Mouse (Mus musculus): Measurements from ENCODE around the gene Myo7a.
A peak's percentile ranks its signal among the peaks of the same experiment; 100 is the strongest.

Myo7a gene

DNA sequence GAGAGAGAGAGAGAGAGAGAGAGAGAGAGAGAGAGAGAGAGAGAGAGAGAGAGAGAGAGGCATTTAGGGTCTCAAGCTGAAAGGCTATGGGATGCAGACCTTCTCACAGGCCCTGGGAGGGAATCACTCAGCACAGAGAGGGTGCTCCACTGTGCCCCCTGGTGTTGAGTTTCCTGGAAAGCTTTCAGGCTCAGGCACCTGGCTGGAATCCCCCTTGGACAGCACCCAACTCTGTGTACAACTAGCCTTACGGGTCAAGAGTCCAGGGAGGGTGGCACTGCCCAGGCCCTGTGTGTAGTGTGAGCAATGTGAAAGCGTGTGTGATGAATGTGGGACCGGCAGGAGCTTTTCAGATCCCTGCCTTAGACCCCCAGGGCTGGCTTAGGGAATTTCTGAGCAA is 21.9 kb upstream of the Myo7a start:
- DNase-seq = peak; percentile 53

DNA sequence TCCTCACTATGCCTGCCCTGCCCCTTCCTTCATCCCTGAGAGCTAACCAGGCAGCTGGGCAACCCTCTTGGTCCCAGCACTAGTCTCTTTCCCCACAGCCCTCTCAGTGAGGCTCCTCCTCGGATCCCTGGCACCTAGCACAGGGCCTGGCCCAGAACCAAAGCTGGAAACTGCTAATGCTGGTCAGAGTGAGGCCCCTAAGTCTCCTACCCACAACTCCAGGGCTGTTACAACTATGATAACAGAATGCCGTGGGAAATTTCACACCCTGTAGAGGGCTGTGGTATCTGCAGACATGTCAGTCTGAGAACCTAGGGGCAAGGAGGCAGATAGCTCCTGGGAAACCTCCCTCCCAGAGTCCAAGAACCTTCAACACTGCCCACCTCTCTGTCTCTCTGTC is 21.3 kb upstream of the Myo7a start:
- no peak for DNase-seq

DNA sequence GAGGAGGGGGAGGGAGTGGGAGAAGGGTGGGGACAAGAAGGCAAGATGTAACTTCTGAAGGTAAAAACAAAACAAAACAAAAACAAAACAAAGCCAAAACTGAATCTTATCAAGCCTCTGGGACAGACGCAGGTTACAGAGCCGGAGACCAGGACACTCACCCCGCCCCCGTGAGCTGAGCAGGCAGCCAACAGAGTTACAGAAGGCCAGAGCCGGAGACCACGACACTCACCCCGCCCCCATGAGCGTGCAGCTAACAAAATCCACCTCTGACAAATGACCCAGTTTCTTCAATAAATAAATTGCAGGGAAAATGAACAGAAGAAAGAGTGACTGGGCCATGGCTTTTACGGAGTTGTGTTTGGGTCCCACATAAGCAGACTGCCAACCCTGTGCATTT is 19.9 kb upstream of the Myo7a start:
- no peak for DNase-seq

DNA sequence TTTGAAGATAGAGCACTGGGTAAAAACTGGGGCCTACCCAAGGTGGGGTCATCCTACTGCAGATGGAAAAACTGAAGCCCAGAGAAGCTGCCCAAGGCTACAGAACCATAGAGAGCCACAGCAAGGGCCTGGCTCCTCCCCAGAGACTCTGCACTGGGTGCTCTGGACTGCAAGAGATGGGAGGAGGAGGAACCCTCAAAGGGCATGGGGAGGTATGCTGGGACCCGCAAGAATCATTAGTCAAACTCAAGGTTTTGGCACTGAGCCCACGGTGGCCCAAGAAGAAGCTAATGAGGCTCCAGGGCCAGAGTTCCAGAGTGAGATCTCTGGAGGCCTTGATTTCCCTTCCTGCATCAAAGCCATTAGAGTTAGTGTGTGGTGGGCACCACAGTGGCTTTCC is 18.7 kb upstream of the Myo7a start:
- no peak for DNase-seq

DNA sequence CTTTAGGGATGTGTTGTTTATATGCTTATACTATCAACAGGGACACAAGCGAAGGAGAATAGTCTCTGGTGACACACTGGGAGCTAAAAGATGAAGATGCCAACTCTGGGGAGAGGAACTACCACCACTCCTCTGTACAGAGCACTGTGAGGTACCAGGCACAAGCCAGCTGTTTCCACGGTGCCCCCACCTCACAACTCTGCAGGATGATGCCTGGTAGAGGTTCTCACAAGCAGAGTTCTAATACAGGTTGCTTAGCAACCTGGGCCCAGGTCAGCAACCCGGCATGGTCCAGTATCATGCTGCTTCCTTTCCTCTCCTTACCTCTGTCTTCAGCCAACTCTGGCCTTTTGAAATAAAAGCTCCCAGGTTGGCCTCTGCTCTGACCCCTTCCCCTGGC is 18.3 kb upstream of the Myo7a start:
- no peak for DNase-seq

DNA sequence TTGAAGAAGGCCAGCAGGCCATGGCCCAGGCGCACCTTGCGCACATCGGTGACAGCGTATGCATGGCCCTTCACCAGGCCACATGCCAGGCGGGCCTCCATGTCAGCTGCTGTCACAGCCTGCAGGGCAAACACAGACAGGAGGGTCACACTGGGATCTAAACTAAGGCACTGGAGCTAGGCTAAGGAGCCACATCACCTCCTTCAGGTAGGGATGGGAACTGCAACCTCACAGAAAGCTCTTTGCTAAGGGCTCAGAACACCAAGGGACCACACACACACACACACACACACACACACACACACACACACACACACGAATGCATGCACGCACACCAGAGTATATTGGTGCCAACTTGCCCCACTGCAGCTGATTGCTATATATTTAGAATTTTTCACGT is 12.4 kb upstream of the Myo7a start:
- DNase-seq = no peak

DNA sequence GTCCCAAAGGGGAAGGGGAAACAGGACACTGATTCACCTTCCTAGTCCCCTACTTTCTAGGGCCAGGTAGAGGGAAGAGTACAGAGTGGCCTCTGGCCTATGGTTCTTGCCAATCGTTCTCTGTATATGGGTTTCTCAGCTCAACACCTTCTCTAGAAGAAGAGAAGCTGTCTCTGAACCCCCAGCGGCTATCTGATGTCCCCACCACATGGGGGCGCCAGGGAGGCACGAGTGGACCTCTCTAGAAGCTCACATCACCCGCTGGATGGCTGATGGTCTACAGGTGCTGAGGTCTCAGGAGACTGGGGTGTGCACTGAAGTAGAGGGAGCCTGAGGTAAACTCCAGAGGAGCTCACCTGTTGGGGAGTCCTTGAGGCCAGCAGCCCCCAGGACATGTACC is 6.1 kb upstream of the Myo7a start:
- peak; percentile 64 for DNase-seq

DNA sequence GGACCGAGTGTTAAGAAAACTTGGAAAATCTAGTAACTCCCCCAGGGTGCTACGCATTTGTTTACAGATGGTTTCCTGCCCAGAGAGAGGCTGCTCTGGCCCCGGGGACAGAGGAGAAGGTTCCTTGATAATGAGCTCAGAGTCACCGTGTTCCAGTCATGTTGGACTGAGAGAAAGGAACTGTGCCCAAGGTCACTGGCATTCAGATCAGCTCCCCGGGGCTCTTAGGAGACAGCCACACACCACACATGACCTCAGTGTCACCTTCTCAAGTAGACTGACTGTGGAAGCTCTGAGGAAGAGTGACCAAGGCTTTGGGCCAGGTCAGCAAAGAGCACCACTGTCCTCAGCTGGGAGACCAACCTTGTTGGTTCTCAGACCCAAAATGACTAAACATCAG is 5.4 kb upstream of the Myo7a start:
- no peak for DNase-seq

DNA sequence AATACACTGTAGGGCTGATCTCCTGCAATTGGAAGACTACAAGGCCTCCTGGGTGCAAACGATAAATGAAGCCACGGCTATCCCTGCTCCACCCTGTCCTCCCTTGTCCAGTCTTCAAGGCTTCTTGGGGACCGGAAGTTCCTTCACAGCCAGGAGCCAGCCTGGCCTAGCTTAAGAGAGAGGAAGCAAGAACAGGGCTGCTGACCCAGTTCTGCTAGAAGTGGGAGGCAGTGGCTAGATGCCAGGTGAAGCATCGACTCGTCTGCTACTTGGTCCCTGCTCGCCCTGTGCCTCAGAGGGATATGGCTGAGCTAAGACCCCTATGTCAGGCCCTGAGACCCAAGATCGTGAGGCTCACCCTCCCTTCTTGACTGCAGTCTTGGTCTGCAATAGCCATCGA is 2.3 kb upstream of the Myo7a start:
- peak; percentile 44 for DNase-seq

DNA sequence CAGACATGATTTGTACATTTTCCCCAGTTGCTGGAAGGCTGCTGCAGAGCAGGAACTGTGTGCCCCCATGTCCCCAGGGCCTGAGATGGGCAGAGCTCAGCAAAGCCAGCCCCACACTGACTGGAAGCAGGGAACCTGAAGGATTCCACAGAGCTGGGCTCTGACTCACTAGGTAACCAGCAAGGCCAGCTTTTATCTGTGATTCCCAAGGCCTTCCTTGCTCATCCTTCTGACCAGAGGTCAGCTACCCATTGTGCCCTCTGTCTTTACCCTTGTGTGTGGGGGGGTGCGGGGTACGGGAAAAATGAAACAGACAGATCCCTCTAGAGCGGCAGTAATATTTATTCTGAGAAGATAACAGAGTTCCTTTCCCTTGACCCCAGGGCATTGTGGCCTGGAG is 1.9 kb upstream of the Myo7a start:
- DNase-seq = no peak

DNA sequence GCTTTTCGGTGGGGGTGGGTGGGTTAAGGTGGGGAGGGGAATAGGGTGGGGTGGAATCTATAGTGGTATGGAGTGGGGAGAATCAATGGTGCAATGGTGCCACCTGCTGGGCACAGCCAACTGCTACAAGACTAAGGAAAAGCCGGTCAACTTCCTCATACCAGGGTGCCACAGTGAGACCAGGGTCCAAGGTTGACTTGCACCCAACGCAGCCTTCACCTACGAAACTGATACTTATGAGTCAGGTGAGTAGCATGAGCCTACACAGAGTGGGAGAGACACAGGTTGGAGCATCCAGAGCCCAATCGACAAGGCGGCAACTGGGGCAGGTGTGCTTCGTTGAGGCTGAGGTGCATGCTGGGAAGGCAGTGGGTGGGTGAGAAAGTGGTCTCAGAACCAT is 1.0 kb upstream of the Myo7a start:
- peak; percentile 77 for DNase-seq

DNA sequence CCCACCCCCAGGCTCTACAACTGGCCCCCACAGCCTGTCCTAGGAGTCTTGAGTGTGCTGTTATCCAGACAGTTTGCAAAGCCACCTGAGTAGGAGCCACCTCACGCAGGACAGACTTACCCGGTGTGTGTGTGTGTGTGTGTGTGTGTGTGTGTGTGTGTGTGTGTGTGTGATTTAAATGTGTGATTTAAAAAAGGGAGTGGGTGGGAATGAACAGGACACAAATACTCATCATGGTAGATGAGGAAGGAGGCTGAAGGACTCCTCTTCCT is 573 bp upstream of the Myo7a start:
- no peak for DNase-seq

DNA sequence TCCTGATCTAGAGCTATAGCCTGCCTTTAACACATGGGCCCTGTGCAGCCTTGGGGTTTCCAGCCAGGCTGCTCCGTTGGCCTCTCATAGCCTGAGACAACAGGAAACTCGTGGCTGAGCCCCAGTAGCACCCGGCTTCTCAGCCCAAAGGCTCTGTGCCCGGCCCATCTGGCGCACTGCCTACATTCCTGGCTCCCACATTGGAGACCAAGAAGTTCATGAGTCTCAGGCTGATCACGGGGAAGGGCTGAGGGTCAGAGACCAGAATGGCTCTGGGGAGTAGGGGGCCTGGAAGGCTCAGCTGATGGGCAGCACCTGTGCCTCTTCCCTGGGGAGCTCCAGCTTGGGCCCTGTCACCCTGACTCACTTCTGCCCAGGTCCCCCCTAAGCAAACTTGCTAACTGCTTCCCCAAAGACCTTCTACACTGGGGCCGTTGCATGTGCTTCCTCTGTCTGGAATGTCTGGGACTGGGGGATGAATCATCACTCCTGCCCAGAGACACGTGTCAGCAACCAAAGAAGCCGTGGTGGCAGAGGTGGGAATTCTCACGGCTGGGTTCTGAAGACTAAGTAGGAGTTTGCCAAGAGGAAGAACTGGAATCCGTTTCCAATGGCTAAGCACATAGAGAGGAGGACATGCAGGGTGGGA is 2.2 kb downstream of the Myo7a start:
- peak; percentile 48 for DNase-seq

DNA sequence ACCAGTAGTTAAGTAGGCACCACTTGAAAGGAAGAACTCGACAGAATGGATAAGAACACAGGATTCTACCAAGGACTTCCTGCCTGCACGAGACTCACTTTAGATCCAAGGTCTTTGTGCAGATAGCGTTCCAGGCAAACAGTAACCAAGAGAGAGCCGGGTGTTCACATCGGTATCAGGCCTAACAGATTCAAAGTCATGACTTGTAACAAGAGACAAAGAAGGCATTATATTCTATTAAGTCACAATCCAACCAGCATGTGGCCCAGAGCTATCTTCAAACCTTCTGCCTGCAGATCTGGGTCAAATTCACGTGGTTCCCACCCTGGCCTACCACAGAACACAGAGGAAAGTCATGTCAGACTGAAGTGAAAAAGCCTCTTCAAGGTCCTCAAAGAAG is 4.7 kb downstream of the Myo7a start:
- no peak for DNase-seq

DNA sequence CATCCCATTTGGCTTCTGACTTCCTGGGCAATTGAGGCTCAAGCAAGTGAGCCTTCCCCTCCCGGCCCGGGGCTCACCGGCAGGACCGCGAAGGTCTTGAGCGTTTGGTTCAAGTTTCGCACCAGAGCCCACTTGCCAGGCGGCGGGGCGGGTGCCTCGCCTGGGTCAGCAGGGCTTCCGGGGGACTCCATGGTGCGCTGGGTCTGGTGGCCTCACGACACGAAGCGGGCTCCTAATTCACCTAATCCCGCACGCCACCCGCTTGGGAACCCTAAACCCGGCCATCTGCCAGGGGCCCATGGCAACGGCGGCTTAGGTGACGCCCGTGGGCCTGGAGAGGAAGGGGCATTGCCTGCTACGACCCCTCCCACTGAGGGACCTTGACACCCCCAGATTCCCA is 8.1 kb downstream of the Myo7a start:
- DNase-seq = no peak

DNA sequence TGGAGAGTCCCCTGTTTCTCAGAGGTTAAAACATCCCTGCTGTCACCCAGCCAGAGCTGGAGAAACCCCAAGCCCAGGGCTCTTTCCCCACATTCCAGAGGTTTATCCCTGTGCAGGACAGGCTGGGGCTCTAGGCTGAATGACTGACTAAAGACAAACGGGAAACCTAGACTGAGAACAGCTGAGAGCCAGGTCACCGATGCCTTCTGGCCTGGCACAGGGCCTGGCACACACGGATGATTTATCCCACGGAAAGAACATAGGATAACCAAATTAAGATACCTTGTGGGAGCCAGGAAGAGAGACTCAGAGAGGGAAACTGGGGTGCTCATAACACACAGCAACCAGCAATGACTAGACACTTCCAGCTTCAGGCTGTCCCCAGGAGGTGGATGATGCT is 9.6 kb downstream of the Myo7a start:
- no peak for DNase-seq

DNA sequence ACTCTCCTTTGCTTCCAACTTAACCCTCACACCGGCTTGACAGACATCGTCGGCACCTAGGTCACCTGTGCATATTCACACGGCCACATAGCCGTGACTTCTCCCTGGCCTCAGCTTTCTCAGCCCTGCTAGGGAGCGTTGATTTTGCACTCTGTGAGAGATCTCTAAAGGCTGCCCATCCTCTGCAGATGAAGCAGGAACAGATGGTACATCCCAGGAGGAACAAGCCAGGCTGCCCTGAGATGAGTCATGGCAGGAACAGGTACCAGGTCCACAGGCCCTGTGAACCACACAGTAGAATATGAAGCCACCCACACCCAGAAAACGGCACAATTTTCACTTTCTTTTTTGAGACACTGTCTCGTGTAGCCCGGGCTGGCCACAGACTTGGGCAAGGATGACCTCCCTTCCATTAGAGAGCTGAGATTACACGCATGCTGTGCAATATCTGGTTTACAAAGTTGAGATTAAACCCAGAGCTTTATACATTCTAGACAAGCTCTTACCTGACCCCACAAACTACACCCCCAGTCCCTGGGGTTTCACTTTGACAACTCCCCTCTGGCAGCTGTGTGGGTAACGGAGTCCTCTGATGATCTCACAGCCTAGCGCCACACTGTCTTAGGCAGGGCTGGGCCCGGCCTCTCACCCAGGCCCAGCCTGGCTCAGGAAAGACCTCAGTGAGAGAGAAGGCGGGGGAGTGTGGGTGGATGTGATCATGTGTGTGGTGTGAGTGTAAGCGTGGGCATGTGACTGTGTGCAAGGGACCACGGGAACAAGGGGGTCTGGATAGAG is 10.5 kb downstream of the Myo7a start:
- DNase-seq = no peak

DNA sequence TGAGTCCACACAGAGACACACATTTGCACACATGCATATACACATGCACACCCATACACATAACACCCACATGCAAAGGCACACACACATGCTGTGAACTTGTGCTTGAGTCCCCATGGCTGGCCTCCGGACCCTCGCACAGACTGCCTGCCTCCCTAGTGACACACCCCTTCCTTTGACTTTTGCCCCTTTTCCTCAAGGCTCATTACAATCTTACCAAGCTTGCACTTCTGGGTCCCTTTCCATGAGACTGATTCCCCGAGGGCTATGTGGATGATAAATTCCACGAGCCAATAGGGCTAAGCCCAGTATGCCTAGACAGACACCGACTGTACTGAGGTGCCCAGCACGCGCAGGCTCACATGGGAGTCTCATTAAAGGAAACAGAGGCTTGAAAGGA is 13.1 kb downstream of the Myo7a start:
- DNase-seq = no peak

DNA sequence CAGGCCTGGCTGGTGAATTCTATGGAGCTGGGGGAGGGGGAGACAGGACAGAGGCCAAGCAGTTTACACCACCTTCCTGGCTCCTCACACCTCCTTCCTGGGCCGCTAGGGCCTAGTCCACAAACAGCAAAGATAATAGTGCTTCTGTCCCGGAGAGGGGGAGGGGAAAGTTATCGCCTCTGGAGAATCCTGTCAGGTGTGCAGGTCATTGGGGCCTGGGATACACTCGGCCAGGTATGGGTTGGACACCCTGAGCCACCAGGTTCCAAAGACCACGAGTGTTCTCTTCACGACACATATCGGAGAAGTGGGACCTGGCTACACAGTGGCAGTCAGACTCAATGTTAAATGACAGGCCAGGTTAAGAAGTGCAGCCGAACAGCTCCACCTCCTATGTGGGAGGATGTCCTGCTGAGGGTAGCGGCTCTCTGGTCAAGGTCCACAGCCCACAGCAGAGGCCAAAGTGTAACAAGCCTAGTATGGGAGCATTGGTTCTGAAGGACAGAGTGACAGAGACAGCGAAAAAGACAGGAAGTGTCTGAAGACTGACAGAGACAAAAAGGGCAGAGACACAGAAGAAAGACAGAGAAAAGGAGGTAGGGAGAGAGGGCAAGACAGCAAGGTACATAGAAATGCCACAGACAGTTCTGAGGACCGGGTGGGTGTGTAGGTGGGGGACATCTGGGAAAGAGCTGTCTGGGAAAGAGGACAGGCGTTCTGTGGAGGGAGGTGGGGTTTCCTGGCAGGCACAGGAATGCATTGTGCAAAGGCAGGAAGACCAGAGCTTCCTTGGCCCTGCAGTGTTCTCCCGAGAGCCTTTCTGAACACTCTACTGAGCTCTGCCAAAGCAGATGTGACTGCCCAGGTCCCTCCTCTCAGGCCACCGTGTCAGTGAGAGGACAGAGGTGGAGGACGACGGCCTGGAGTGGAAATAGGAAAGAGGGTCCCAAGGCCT is 14.6 kb downstream of the Myo7a start:
- no peak for DNase-seq

DNA sequence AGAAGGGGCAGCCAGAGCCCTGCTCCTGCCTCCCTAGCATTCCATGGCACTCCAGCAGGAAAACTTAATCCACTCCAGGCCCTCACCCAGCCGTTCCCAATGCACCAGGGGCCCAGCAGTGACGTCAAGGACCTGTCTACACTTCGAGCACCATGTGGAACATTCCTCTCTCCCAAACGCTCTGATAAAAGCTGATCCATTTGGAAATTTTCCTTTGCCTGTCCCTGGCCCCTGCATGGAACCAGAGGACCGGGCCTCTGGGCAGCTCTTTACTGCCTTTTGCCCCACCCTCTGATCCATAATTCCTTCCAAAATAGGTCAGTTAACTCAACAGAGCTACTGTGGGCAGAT is 15.4 kb downstream of the Myo7a start:
- no peak for DNase-seq

DNA sequence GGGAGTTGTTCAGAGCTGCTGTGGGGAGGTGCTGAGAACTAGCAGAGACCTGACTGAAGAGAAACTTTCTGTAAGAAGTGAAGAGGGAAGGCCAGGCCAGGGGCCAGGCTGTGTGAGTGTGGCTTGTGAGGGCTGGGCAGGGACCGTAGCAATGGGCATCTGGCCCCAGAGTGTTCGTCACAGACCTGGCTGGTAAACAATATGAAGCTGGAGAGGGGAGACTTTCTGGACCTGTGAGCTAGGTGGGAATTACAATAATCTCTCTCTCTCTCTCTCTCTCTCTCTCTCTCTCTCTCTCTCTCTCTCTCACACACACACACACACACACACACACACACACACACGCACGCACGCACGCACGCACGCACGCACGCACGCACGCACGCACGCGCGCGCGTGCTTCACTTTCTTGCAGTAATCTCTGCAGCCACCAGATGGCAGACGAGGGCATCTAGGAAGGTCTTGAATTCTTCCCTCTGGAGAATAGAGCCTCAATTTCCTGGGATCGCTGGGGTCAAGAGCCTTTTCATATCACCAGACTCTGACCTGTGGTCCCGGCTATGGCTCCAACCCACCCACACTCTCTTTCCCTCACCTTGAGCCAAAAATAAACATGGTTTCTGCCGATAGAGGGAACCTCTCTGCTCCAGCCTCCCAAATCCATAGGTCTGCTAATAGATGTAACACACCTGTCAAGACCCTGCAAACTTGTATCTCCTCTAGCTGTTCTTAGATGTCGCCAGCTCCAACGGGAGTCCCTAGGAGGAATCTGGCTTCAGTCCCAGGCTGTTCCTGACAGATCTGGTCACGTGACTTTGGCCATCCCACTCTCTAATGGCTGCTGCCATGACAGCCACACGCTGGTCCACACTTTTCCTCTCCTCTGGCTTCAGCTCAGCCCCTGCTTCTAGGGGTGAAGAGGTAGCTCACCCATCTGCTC is 16.1 kb downstream of the Myo7a start:
- peak; percentile 93 for DNase-seq

DNA sequence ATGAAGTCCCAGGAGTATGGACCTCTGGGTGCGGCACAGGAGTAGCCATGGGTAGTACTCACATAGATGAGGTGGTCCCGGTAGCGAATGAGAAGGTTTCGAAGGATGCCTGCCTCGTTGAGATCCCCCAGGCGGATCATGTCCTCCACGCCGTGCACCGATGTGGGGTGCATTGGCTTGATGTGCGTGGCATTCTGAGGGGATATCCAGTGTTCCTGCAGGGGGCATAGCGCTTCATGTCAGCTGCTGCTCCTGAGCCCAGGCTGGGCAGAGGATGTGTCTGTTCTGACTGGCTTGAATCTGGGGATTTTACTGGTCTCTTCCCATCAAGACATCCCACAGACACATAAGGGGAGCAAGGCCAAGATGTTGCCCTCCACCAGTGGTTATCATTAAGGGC is 16.8 kb downstream of the Myo7a start:
- no peak for DNase-seq

DNA sequence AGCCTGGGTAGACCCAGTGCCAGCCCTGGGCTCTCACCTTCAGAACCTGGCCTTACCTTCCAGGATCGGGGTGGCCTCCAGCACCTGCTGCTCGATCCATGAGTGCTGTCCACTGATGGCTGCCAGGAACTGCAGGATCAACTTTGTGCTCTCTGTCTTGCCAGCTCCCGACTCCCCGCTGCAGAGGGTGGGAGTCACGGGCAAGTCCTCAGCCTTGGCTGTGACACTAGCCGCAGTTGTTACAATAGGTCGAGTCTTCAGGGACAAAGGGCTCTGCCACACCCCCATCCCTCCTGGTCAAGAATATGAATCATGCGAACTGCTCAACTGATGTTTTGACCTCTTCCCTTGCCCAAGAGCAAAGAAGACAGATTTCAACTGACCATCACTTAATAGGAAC is 21.8 kb downstream of the Myo7a start:
- no peak for DNase-seq
